Mouse (Mus musculus) G1E (cell line): ENCODE results near the gene Ubald1. TPM values are rescaled to one million over a fixed set of nuclear protein-coding genes. Genes with fewer than 3 reads are reported as not detected.

ENCODE experiments used
- ATAC-seq: 2 replicates; pipeline ENCODE4 v1.8.0; 2016; ENCODE audit warnings: mild to moderate bottlenecking; ENCODE audit not compliant: insufficient number of reproducible peaks, poor library complexity, low FRiP score, severe bottlenecking; ENCODE audit errors: extremely low read depth
- DNase-seq: peaks from one replicate; pipeline ENCODE4 v3.0.0; 2012; ENCODE audit warnings: low spot score
- H3K27me3 ChIP-seq: 2 replicates; pipeline ENCODE4 v1.6.1; 2012; ENCODE audit warnings: mild to moderate bottlenecking, low read length, inconsistent platforms; ENCODE audit not compliant: insufficient read depth
- H3K36me3 ChIP-seq: replicated peaks from 2 replicates; pipeline ENCODE3; 2012; ENCODE audit warnings: mild to moderate bottlenecking, inconsistent platforms
- H3K4me1 ChIP-seq: 2 replicates; pipeline ENCODE4 v1.6.1; 2012; ENCODE audit warnings: low read depth, low read length, inconsistent platforms, mixed read lengths; ENCODE audit not compliant: insufficient read depth
- H3K4me3 ChIP-seq: 2 replicates; pipeline ENCODE4 v1.5.1; 2012; ENCODE audit warnings: low read depth, mild to moderate bottlenecking, inconsistent platforms, low read length, moderate library complexity, mixed read lengths
- H3K9me3 ChIP-seq: replicated peaks from 2 replicates; pipeline ENCODE4 v1.6.1; 2012; ENCODE audit warnings: inconsistent platforms
- CTCF ChIP-seq: IDR thresholded peaks from 2 replicates; pipeline ENCODE4 v1.5.1; 2012; ENCODE audit warnings: low read depth, low read length, inconsistent platforms, mixed read lengths
- GATA1 ChIP-seq: IDR thresholded peaks from 2 replicates; pipeline ENCODE4 v1.6.1; 2012; ENCODE audit warnings: borderline replicate concordance, low read length, inconsistent platforms, mixed read lengths
- GATA2 ChIP-seq: IDR thresholded peaks from 2 replicates; pipeline ENCODE4 v1.6.1; 2012; ENCODE audit warnings: low read depth, low read length, inconsistent platforms, borderline replicate concordance
- POLR2AphosphoS5 ChIP-seq: IDR thresholded peaks from 2 replicates; pipeline ENCODE4 v1.6.1; 2012; ENCODE audit warnings: low read depth, low read length, inconsistent platforms; ENCODE audit not compliant: insufficient replicate concordance
- TAL1 ChIP-seq: conservative IDR thresholded peaks from 2 replicates; pipeline ENCODE4 v1.6.1; 2012; ENCODE audit warnings: low read depth, low read length, inconsistent platforms, mixed read lengths
- polyA plus RNA-seq: library from polyadenylated mRNA; stranded (reverse); fragments of >175 nt; gene quantifications from 2 replicates; pipeline ENCODE4 v1.2.3, GENCODE M21; 2012
- total RNA-seq, 2 experiments: library from RNA; stranded (forward) in 1 of 2; stranded (reverse) in 1 of 2; fragments of 200-1000 nt in 1 of 2; fragments of >200 nt in 1 of 2; fragmentation: Nextera tagmentation in 1 of 2; gene quantifications; 2 replicates each; pipeline ENCODE4 v1.2.3; 2014 to 2017

The Ubald1 gene
- total and polyA plus RNA-seq, 3 experiments: 7.2 to 189 (median 70.4) TPM

DNA sequence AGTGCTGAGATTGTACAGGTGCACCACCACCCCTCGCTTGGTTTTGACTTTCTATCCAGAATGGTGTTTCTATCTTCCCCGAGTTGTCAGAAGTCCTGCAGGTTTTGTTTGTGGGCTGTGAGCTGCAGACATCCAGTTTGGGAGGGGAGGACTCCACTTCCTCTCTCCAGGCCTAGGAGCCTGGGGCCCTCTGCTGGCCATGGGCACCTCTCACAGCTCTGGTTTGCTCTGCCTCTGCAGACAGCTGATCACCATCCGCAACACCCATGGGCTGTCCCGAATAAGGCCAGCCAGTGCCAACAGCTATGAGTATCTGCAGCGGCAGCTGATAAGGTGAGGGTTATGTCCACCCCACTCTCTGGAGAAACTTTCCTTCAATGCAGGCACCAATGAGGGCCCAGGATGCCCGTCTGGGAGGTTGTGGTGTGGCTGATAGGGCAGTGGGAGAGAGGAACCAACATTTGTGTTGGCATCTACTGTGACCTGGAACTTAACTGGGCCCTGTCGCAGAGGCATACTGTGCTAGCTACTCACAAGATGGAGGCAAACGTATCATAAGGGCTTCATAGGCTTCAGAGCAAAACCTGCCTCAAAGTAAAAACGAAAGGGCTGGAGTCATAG, 17.1 kb downstream of the Ubald1 start:
- Histone ChIP-seq H3K36me3 (no peaks in the 10 kb centered on the region), H3K4me3 (no peak overlapping the region), H3K27me3 (peaks cover 16% of the 10 kb centered on the region; the same call in 1 of the 2 replicates), H3K9me3 (no peaks in the 10 kb centered on the region), H3K4me1 (peaks cover 17% of the 10 kb centered on the region)
- TF ChIP-seq CTCF (peak; percentile 58), POLR2AphosphoS5 (no peak)
- ATAC-seq: peak; percentile 50; the same call in 1 of the 2 replicates
- DNase-seq: peak; percentile 43

DNA sequence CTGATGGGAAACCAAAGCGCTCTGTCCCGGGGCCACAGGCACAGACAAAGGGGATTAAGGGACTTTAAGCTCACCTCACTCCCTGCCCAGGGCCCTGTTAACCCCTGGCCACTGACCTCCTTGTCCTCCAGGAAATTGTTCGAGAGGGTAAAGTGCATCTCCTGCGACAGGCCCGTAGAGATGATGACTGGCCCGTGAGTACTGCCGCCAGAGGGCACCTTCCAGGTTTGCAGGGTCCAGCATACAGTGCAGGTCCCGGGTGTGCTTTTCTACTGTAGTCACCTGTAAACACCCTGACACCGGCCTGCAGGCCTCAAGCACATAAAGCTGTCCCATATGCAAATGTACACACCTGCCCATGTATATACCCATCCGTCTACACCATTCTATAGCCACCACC, 18.7 kb downstream of the Ubald1 start:
- ATAC-seq (no peak), DNase-seq (no peak)
- Histone ChIP-seq H3K4me3 (no peak overlapping the region), H3K27me3 (peaks cover 17% of the 10 kb centered on the region), H3K36me3 (no peaks in the 10 kb centered on the region), H3K9me3 (no peaks in the 10 kb centered on the region), H3K4me1 (peaks cover 13% of the 10 kb centered on the region)
- TF ChIP-seq TAL1: no peak
- TF ChIP-seq GATA1: no peak
- TF ChIP-seq CTCF: no peak
- TF ChIP-seq POLR2AphosphoS5: no peak
- TF ChIP-seq GATA2: no peak

DNA sequence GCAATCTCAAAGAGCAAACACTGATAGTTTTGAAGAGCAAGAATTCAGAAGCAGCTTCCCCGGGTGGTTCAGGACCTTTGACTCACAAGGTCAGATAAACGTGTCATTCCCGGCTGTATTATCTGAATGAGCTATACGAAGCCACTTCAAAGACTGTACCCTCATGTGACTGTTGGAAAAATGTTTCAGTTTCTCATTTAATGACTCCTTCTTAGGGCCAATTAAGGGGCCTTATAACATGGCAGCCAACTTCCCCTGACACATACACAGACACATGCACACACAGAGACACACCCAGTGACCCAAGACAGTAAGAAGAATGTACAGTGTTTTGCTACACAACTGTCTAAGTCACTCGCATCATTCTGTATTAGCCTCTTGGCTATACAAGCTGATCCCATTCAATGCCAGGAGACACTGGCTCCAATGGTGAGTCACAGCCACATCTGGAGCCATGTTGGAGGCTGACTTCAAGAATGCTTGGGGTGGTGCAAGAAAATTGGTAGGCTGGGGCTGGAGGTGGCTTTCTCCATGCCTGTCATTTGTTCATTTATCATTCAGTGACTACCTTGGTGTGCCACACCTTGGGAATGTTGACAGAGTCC, 25.0 kb downstream of the Ubald1 start:
- DNase-seq (no peak), ATAC-seq (no peak)
- Histone ChIP-seq H3K27me3 (peaks cover 35% of the 10 kb centered on the region), H3K4me3 (no peak overlapping the region), H3K4me1 (no peaks in the 10 kb centered on the region; the same call in 1 of the 2 replicates), H3K36me3 (no peaks in the 10 kb centered on the region), H3K9me3 (no peaks in the 10 kb centered on the region)
- TF ChIP-seq GATA2: no peak
- TF ChIP-seq POLR2AphosphoS5: no peak
- TF ChIP-seq GATA1: no peak
- no peak for TF ChIP-seq CTCF
- no peak for TF ChIP-seq TAL1

DNA sequence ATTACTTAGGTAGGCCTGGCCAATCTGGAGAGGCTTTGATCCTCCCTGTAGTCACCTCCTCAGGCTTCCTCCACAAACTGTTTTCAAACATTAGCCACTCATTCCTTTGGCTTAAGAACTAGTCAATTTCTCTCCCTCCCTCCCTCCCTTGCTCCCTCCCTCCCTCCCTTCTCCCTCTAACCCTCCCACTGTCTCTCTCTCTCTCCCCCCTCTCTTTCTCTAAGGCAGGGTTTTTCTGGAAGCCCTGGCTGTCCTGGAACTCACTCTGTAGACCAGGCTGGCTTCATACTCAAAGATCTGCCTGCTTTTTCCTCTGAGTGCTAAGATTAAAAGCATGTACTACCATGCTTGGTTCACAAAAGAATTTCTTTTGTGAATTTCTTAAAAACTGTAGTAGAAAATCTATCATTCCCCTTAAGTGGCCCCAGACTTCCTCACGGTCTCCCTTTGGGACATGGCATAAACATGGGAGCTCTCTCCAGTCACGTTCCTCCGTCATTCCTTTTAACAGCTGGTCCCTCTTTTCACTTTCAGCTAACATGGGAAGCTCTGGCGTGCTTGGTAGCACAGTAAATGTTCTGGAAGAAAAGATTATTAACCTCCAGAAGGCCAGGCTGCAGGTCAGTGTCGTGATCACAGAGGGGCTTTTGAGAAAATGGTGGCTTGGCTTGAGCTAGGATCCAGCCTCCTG, 29.0 kb downstream of the Ubald1 start:
- H3K4me3 ChIP-seq: no peak overlapping the region
- TF ChIP-seq GATA2 (no peak), CTCF (no peak), TAL1 (no peak), GATA1 (no peak), POLR2AphosphoS5 (no peak)
- DNase-seq: no peak
- peaks cover 56% of the 10 kb centered on the region for H3K27me3 ChIP-seq
- no peak for ATAC-seq
- no peaks in the 10 kb centered on the region for H3K9me3 ChIP-seq
- no peaks in the 10 kb centered on the region; the same call in 1 of the 2 replicates for H3K4me1 ChIP-seq
- no peaks in the 10 kb centered on the region for H3K36me3 ChIP-seq

DNA sequence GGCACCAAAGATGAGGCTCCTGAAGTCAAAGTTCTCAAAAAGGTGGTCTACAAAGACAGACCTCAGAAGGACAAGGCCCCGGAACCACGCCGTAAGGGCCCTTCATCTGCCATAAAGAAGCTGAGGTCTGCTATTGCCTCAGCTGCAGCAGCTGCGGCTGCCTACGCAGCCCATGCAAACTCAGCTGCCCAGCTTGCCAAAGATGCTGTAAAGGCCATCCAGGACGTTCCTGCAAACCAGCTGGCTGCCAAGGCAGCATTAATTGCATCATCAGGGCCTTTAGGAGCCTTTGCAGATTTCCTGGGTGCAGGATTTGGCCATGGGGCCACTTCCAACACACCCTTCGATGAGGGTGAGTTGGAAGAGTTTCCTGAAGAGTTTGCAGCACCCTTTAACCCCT, 29.8 kb downstream of the Ubald1 start:
- ATAC-seq (no peak), DNase-seq (no peak)
- no peak for TF ChIP-seq GATA1
- TF ChIP-seq TAL1: no peak
- no peaks in the 10 kb centered on the region for H3K9me3 ChIP-seq
- H3K4me1 ChIP-seq: no peaks in the 10 kb centered on the region; the same call in 1 of the 2 replicates
- H3K36me3 ChIP-seq: no peaks in the 10 kb centered on the region
- peaks cover 52% of the 10 kb centered on the region for H3K27me3 ChIP-seq
- no peak overlapping the region for H3K4me3 ChIP-seq

DNA sequence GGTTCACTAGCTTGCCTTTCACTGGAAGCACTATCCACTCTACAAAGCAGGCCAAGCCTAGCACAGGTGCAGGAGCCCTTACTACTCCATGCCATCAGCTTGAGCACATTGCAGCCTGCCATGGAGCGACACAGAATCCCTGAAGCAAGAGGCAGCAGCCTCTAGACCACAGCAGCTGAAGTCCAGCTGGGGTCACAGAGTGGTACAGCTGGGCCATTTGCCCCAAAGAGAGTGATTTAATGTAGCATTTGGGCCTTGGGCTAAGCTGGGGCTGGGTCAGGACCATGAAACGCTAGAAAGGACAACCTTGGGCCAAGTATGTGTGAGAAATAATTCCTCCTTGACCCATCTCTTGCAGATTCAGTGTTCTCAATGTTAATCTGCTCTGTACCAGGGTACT, 32.0 kb downstream of the Ubald1 start:
- Histone ChIP-seq H3K4me1 (no peaks in the 10 kb centered on the region), H3K27me3 (peaks cover 46% of the 10 kb centered on the region), H3K4me3 (no peak overlapping the region), H3K9me3 (no peaks in the 10 kb centered on the region), H3K36me3 (no peaks in the 10 kb centered on the region)
- DNase-seq: no peak
- ATAC-seq: no peak
- TF ChIP-seq GATA2 (no peak), POLR2AphosphoS5 (no peak), CTCF (no peak), GATA1 (no peak), TAL1 (no peak)

DNA sequence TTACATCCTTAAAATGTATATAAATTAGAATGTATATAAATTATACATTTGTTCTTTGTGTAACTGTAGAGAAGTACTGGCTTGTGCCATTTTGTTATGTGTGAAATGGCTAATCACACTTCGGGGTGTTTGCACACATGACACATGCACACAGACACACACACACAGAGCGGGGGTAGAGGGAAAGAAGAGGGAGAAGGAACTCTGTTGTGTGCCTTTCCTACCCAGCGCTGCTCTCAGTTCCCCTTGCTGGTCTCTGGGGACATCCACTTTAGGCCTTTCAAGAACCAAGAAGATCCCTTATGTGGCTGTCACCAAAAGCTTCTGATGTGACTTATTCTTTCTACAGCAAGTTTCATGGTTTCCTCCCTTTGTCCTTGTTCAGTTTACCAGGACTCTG, 33.1 kb downstream of the Ubald1 start:
- no peak for TF ChIP-seq GATA1
- no peak for TF ChIP-seq CTCF
- TF ChIP-seq TAL1: no peak
- no peak for TF ChIP-seq GATA2
- TF ChIP-seq POLR2AphosphoS5: no peak
- no peak overlapping the region for H3K4me3 ChIP-seq
- H3K4me1 ChIP-seq: no peaks in the 10 kb centered on the region
- H3K9me3 ChIP-seq: no peaks in the 10 kb centered on the region
- ATAC-seq: no peak
- DNase-seq: no peak
- H3K27me3 ChIP-seq: peaks cover 49% of the 10 kb centered on the region
- H3K36me3 ChIP-seq: no peaks in the 10 kb centered on the region
